Mouse (Mus musculus) heart, embryonic 12.5 days (tissue): ENCODE data around the gene Olfr127. TPM values are rescaled to one million over a fixed set of nuclear protein-coding genes. Genes with fewer than 3 reads are reported as not detected.
"Not testable (repeated sequence)": the region's sequence is repeated elsewhere in the genome, so short reads cannot be mapped to it uniquely, and the experiment has no call there.

Source experiments
- ATAC-seq: fragments of 200-750 bp; cut with Nextera tagmentation; 2 replicates; pipeline ENCODE4 v1.8.0; 2017; ENCODE audit warnings: moderate TSS enrichment, moderate library complexity; ENCODE audit not compliant: insufficient number of reproducible peaks, low FRiP score
- H3K27ac ChIP-seq: fragments of 300-500 bp; sonication (generic); 2 replicates; pipeline ENCODE4 v1.5.1; 2016; ENCODE audit warnings: mild to moderate bottlenecking, moderate library complexity; ENCODE audit not compliant: poor library complexity, severe bottlenecking
- H3K27me3 ChIP-seq: fragments of 300-500 bp; sonication (generic); replicated peaks from 2 replicates; pipeline ENCODE4 v1.6.1; 2016; ENCODE audit warnings: mild to moderate bottlenecking, moderate library complexity
- H3K36me3 ChIP-seq: fragments of 300-500 bp; sonication (generic); 2 replicates; pipeline ENCODE4 v1.6.1; 2016; ENCODE audit warnings: mild to moderate bottlenecking, moderate library complexity
- H3K4me1 ChIP-seq: fragments of 300-500 bp; sonication (generic); replicated peaks from 2 replicates; pipeline ENCODE4 v1.6.1; 2016; ENCODE audit warnings: mild to moderate bottlenecking
- H3K4me2 ChIP-seq: fragments of 300-500 bp; sonication (generic); 2 replicates; pipeline ENCODE4 v1.6.1; 2016; ENCODE audit warnings: mild to moderate bottlenecking, moderate library complexity
- H3K4me3 ChIP-seq: fragments of 300-500 bp; sonication (generic); 2 replicates; pipeline ENCODE4 v1.5.1; 2016; ENCODE audit warnings: mild to moderate bottlenecking
- H3K9ac ChIP-seq: fragments of 300-500 bp; sonication (generic); 2 replicates; pipeline ENCODE4 v1.6.1; 2016; ENCODE audit warnings: mild to moderate bottlenecking, moderate library complexity
- H3K9me3 ChIP-seq: fragments of 300-500 bp; sonication (generic); replicated peaks from 2 replicates; pipeline ENCODE4 v1.6.1; 2016; ENCODE audit warnings: mild to moderate bottlenecking, moderate library complexity
- WGBS: fragments of 180-500 bp; shearing (Covaris S2); methylation state at CpG from one replicate; pipeline ENCODE4 v1.1.7; 2016; 5-methylcytosine and 5-hydroxymethylcytosine counted together
- polyA plus RNA-seq: library from polyadenylated mRNA; unstranded; fragments of >200 nt; fragmentation: Nextera tagmentation; extraction: Ambion mirVana; gene quantifications from 2 replicates; pipeline ENCODE4 v1.2.1, GENCODE M21; 2016

The Olfr127 gene
- polyA plus RNA-seq = not detected in 2 replicates

- no peaks in the 10 kb centered on the region for H3K4me1 ChIP-seq
- H3K36me3 ChIP-seq = no peaks in the 10 kb centered on the region
- 44% methylated on average over 1 of the region's 1 CpGs for WGBS
- H3K4me3 ChIP-seq = no peak within 1 kb of the TSS
- no peak within 1 kb of the TSS for H3K4me2 ChIP-seq
- no peaks in the 10 kb centered on the region for H3K9me3 ChIP-seq
- no peak within 1 kb of the TSS for H3K9ac ChIP-seq
- no peaks in the 10 kb centered on the region for H3K27me3 ChIP-seq
- no peak for ATAC-seq
- H3K27ac ChIP-seq = no peak within 1 kb of the TSS
These were observed at the start of gene Olfr127 for GRCm38 (mm10) chr17:37900137-37900536. Gene Olfr127, plus strand, starts transcription at chr17:37900437.

- H3K4me2 ChIP-seq = no peak overlapping the region
- no peak for ATAC-seq
- H3K9ac ChIP-seq = no peak overlapping the region
- no peaks in the 10 kb centered on the region for H3K4me1 ChIP-seq
- H3K4me3 ChIP-seq = no peak overlapping the region
- 0 out of 2 replicates have a peak, but pooled peaks cover 7% of the 10 kb centered on the region for H3K9me3 ChIP-seq
- H3K27ac ChIP-seq = no peak overlapping the region
- no peaks in the 10 kb centered on the region for H3K36me3 ChIP-seq
- no peaks in the 10 kb centered on the region for H3K27me3 ChIP-seq
- WGBS = 65% methylated on average over 2 of the region's 2 CpGs
These were observed 36.3 kb upstream of the Olfr127 start for GRCm38 (mm10) chr17:37863901-37864300.

- no peak overlapping the region for H3K27ac ChIP-seq
- no peaks in the 10 kb centered on the region for H3K4me1 ChIP-seq
- no peak overlapping the region for H3K4me3 ChIP-seq
- no peak overlapping the region; the same call in 1 of the 2 replicates for H3K4me2 ChIP-seq
- no peaks in the 10 kb centered on the region for H3K9me3 ChIP-seq
- 23% methylated on average over 8 of the region's 8 CpGs for WGBS
- no peak for ATAC-seq
- H3K36me3 ChIP-seq = no peaks in the 10 kb centered on the region
- H3K27me3 ChIP-seq = no peaks in the 10 kb centered on the region
- no peak overlapping the region for H3K9ac ChIP-seq
These were observed 30.5 kb upstream of the Olfr127 start for GRCm38 (mm10) chr17:37869676-37870205.

GRCm38 (mm10) chr17:37873830-37874229 lies 26.4 kb upstream of the Olfr127 start:
- Histone ChIP-seq H3K4me2 (no peak overlapping the region), H3K4me3 (no peak overlapping the region), H3K9me3 (no peaks in the 10 kb centered on the region), H3K27ac (no peak overlapping the region), H3K36me3 (no peaks in the 10 kb centered on the region), H3K9ac (no peak overlapping the region), H3K4me1 (no peaks in the 10 kb centered on the region), H3K27me3 (no peaks in the 10 kb centered on the region)
- 69% methylated on average over 3 of the region's 3 CpGs for WGBS
- ATAC-seq = no peak

GRCm38 (mm10) chr17:37906821-37907220 lies 6.6 kb downstream of the Olfr127 start:
- not testable (repeated sequence) for H3K9ac ChIP-seq, H3K9me3 ChIP-seq, H3K27me3 ChIP-seq, H3K27ac ChIP-seq, H3K4me3 ChIP-seq, H3K4me2 ChIP-seq, H3K36me3 ChIP-seq, H3K4me1 ChIP-seq, ATAC-seq
- 50% methylated on average over 8 of the region's 8 CpGs for WGBS

- Histone ChIP-seq H3K4me3 (no peak within 1 kb of the TSS), H3K9me3 (no peaks in the 10 kb centered on the region), H3K36me3 (no peaks in the 10 kb centered on the region), H3K27ac (no peak within 1 kb of the TSS), H3K9ac (no peak within 1 kb of the TSS), H3K4me1 (no peaks in the 10 kb centered on the region), H3K4me2 (no peak within 1 kb of the TSS), H3K27me3 (no peaks in the 10 kb centered on the region)
- ATAC-seq = no peak
These were observed 20.0 kb downstream of the Olfr127 start, which contains the start of gene Olfr128 for GRCm38 (mm10) chr17:37920248-37920647. Gene Olfr128, plus strand, starts transcription at chr17:37920548.

- H3K9me3 ChIP-seq = 0 out of 2 replicates have a peak, but pooled peaks cover 2% of the 10 kb centered on the region
- 78% methylated on average over 2 of the region's 2 CpGs for WGBS
- H3K4me1 ChIP-seq = no peaks in the 10 kb centered on the region
- no peaks in the 10 kb centered on the region for H3K36me3 ChIP-seq
- H3K4me3 ChIP-seq = no peak within 1 kb of the TSS
- no peak within 1 kb of the TSS for H3K9ac ChIP-seq
- H3K4me2 ChIP-seq = no peak within 1 kb of the TSS
- no peaks in the 10 kb centered on the region for H3K27me3 ChIP-seq
- ATAC-seq = no peak
- no peak within 1 kb of the TSS for H3K27ac ChIP-seq
These were observed 52.7 kb downstream of the Olfr127 start, which contains the start of gene Olfr761 for GRCm38 (mm10) chr17:37952979-37953378. Gene Olfr761, minus strand, starts transcription at chr17:37953079.

Other genes with a start within 250 kb of the Olfr127 start
- gene Olfr117, start 236.7 kb upstream of the Olfr127 start, polyA plus RNA-seq = not detected in 2 replicates
- gene Olfr118, start 233.4 kb upstream of the Olfr127 start, polyA plus RNA-seq = not detected in 2 replicates
- gene Olfr119, start 203.9 kb upstream of the Olfr127 start, polyA plus RNA-seq = not detected in 2 replicates
- not detected in 2 replicates for gene Olfr120, start 178.6 kb upstream of the Olfr127 start, polyA plus RNA-seq
- gene Olfr121, start 151.6 kb upstream of the Olfr127 start, polyA plus RNA-seq = not detected in 2 replicates
- gene Olfr122, start 131.8 kb upstream of the Olfr127 start, polyA plus RNA-seq = not detected in 2 replicates
- gene Olfr123, start 106.9 kb upstream of the Olfr127 start, polyA plus RNA-seq = not detected in 2 replicates
- not detected in 2 replicates for gene Olfr124, start 100.5 kb upstream of the Olfr127 start, polyA plus RNA-seq
- not detected in 2 replicates for gene Olfr125, start 67.5 kb upstream of the Olfr127 start, polyA plus RNA-seq
- gene Olfr126, start 53.0 kb upstream of the Olfr127 start, polyA plus RNA-seq = not detected in 2 replicates
- gene Olfr128, start 20.1 kb downstream of the Olfr127 start, polyA plus RNA-seq = not detected in 2 replicates
- not detected in 2 replicates for gene Olfr761, start 52.6 kb downstream of the Olfr127 start, polyA plus RNA-seq
- gene Olfr129, start 159.6 kb downstream of the Olfr127 start, polyA plus RNA-seq = not detected in 2 replicates
- gene Olfr130, start 163.5 kb downstream of the Olfr127 start, polyA plus RNA-seq = not detected in 2 replicates
- gene Olfr131, start 188.3 kb downstream of the Olfr127 start, polyA plus RNA-seq = not detected in 2 replicates
- not detected in 2 replicates for gene Olfr132, start 234.1 kb downstream of the Olfr127 start, polyA plus RNA-seq
- not detected in 2 replicates for gene Olfr133, start 244.8 kb downstream of the Olfr127 start, polyA plus RNA-seq